Mouse (Mus musculus) adrenal gland, postnatal 14 days (tissue): ENCODE results near the gene Ceacam5. TPM values are rescaled to one million over a fixed set of nuclear protein-coding genes. Genes with fewer than 3 reads are reported as not detected.

Experiments used
- DNase-seq: peaks from one replicate; pipeline ENCODE4 v3.0.0; 2021; ENCODE audit warnings: mixed read lengths
- long read RNA-seq, 2 experiments: library from polyadenylated mRNA; stranded (forward); transcript quantifications; one replicate each; pipeline ENCODE4 v2.0.0; 2021
- total RNA-seq: library from RNA; stranded (reverse); gene quantifications from 2 replicates; pipeline ENCODE4 v1.2.3, GENCODE M21; 2021

The Ceacam5 gene
- not detected in 2 replicates for total RNA-seq
- long read RNA-seq, experiment 1 = 0 reads
- long read RNA-seq, experiment 2 = 0 reads

- no peak for DNase-seq
These were observed at the start of gene Ceacam5 for GRCm38 (mm10) chr7:17712938-17713337. Gene Ceacam5, plus strand, starts transcription at chr7:17713238.

Other genes starting within 250 kb of the Ceacam5 start
- gene Ceacam14, start 99.4 kb downstream of the Ceacam5 start, total RNA-seq = not detected in 2 replicates
- gene Gm5155, start 158.5 kb downstream of the Ceacam5 start, total RNA-seq = not detected in 2 replicates